Mouse (Mus musculus) limb, embryonic 10.5 days (tissue): ENCODE results near the gene Gm11114. TPM values are rescaled to one million over a fixed set of nuclear protein-coding genes. Genes with fewer than 3 reads are reported as not detected.
A peak's percentile ranks its signal among the peaks of the same experiment; 100 is the strongest.

ENCODE experiments used
- DNase-seq: peaks from one replicate; pipeline ENCODE4 v3.0.0-alpha.2; 2017; ENCODE audit warnings: low spot score
- H3K27ac ChIP-seq: fragments of 300-500 bp; sonication (generic); 2 replicates; pipeline ENCODE4 v1.5.1; 2016; ENCODE audit warnings: mild to moderate bottlenecking
- H3K27me3 ChIP-seq: fragments of 300-500 bp; sonication (generic); 2 replicates; pipeline ENCODE4 v1.6.1; 2016; ENCODE audit warnings: low read depth, mild to moderate bottlenecking; ENCODE audit not compliant: poor library complexity, severe bottlenecking
- H3K36me3 ChIP-seq: fragments of 300-500 bp; sonication (generic); 2 replicates; pipeline ENCODE4 v1.6.1; 2016; ENCODE audit warnings: mild to moderate bottlenecking, moderate library complexity
- H3K4me1 ChIP-seq: fragments of 300-500 bp; sonication (generic); 2 replicates; pipeline ENCODE4 v1.6.1; 2016
- H3K4me3 ChIP-seq: fragments of 300-500 bp; sonication (generic); 2 replicates; pipeline ENCODE4 v1.5.1; 2016; ENCODE audit warnings: mild to moderate bottlenecking, moderate library complexity
- H3K9me3 ChIP-seq: fragments of 300-500 bp; sonication (generic); replicated peaks from 2 replicates; pipeline ENCODE4 v1.6.1; 2016; ENCODE audit warnings: mild to moderate bottlenecking
- WGBS: fragments of 180-500 bp; shearing (Covaris S2); methylation state at CpG from one replicate; pipeline ENCODE4 v1.1.7; 2016; 5-methylcytosine and 5-hydroxymethylcytosine counted together
- polyA plus RNA-seq: library from polyadenylated mRNA; unstranded; fragments of >200 nt; fragmentation: Nextera tagmentation; extraction: Ambion mirVana; gene quantifications from 2 replicates; pipeline ENCODE4 v1.2.1, GENCODE M21; 2016

Gm11114 gene
- polyA plus RNA-seq, 1 experiment from 2014 or later = not detected

- peak overlapping the region; percentile 76 for H3K4me3 ChIP-seq
- peaks cover 36% of the 10 kb centered on the region for H3K27me3 ChIP-seq
- WGBS = 2% methylated on average over 16 of the region's 16 CpGs
- peak; percentile 92 for DNase-seq
- H3K9me3 ChIP-seq = no peaks in the 10 kb centered on the region
- H3K4me1 ChIP-seq = peaks cover 25% of the 10 kb centered on the region
- no peaks in the 10 kb centered on the region for H3K36me3 ChIP-seq
- H3K27ac ChIP-seq = 0 out of 2 replicates have a peak overlapping the region, but pooled peaks have one; percentile 42
Measured at GRCm38 (mm10) chr9:85328259-85328658, 15.7 kb downstream of the Gm11114 start.

GRCm38 (mm10) chr9:85331521-85331920 is 18.9 kb downstream of the Gm11114 start:
- Histone ChIP-seq H3K27ac (no peak overlapping the region), H3K27me3 (peaks cover 12% of the 10 kb centered on the region), H3K4me3 (no peak overlapping the region), H3K36me3 (no peaks in the 10 kb centered on the region), H3K9me3 (no peaks in the 10 kb centered on the region), H3K4me1 (peaks cover 19% of the 10 kb centered on the region)
- 95% methylated on average over 2 of the region's 2 CpGs for WGBS
- no peak for DNase-seq

GRCm38 (mm10) chr9:85336046-85336445 is 23.5 kb downstream of the Gm11114 start:
- DNase-seq = no peak
- 91% methylated on average over 7 of the region's 7 CpGs for WGBS
- H3K36me3 ChIP-seq = no peaks in the 10 kb centered on the region
- no peak overlapping the region for H3K4me3 ChIP-seq
- H3K27me3 ChIP-seq = no peaks in the 10 kb centered on the region
- no peaks in the 10 kb centered on the region for H3K9me3 ChIP-seq
- H3K27ac ChIP-seq = no peak overlapping the region
- H3K4me1 ChIP-seq = no peaks in the 10 kb centered on the region

- H3K36me3 ChIP-seq = no peaks in the 10 kb centered on the region
- DNase-seq = no peak
- H3K9me3 ChIP-seq = no peaks in the 10 kb centered on the region
- H3K27me3 ChIP-seq = no peaks in the 10 kb centered on the region
- no peaks in the 10 kb centered on the region; the same call in 1 of the 2 replicates for H3K4me1 ChIP-seq
- H3K27ac ChIP-seq = no peak overlapping the region
- WGBS = 77% methylated on average over 3 of the region's 3 CpGs
- H3K4me3 ChIP-seq = no peak overlapping the region
Measured at GRCm38 (mm10) chr9:85340303-85340702, 27.7 kb downstream of the Gm11114 start.

- H3K36me3 ChIP-seq = no peaks in the 10 kb centered on the region
- no peak overlapping the region for H3K27ac ChIP-seq
- H3K4me1 ChIP-seq = no peaks in the 10 kb centered on the region; the same call in 1 of the 2 replicates
- H3K4me3 ChIP-seq = no peak overlapping the region
- no peaks in the 10 kb centered on the region for H3K27me3 ChIP-seq
- no peak for DNase-seq
- WGBS = 89% methylated on average over 8 of the region's 8 CpGs
- no peaks in the 10 kb centered on the region for H3K9me3 ChIP-seq
Measured at GRCm38 (mm10) chr9:85342892-85343785, 30.6 kb downstream of the Gm11114 start.

GRCm38 (mm10) chr9:85347823-85348523 is 35.4 kb downstream of the Gm11114 start:
- H3K36me3 ChIP-seq = no peaks in the 10 kb centered on the region
- H3K27me3 ChIP-seq = no peaks in the 10 kb centered on the region
- no peak for DNase-seq
- H3K9me3 ChIP-seq = no peaks in the 10 kb centered on the region
- no peaks in the 10 kb centered on the region for H3K4me1 ChIP-seq
- no peak overlapping the region for H3K4me3 ChIP-seq
- WGBS = 84% methylated on average over 10 of the region's 10 CpGs
- H3K27ac ChIP-seq = no peak overlapping the region

- Histone ChIP-seq H3K27me3 (no peaks in the 10 kb centered on the region), H3K9me3 (no peaks in the 10 kb centered on the region), H3K4me1 (no peaks in the 10 kb centered on the region), H3K4me3 (no peak overlapping the region), H3K36me3 (no peaks in the 10 kb centered on the region), H3K27ac (no peak overlapping the region)
- WGBS = 86% methylated on average over 5 of the region's 5 CpGs
- no peak for DNase-seq
Measured at GRCm38 (mm10) chr9:85355559-85355958, 43.0 kb downstream of the Gm11114 start.

GRCm38 (mm10) chr9:85357154-85357860 is 44.7 kb downstream of the Gm11114 start:
- Histone ChIP-seq H3K36me3 (no peaks in the 10 kb centered on the region), H3K4me3 (no peak overlapping the region), H3K27me3 (no peaks in the 10 kb centered on the region), H3K9me3 (no peaks in the 10 kb centered on the region), H3K4me1 (no peaks in the 10 kb centered on the region), H3K27ac (no peak overlapping the region)
- 89% methylated on average over 7 of the region's 7 CpGs for WGBS
- DNase-seq = no peak

Other genes starting within 250 kb of the Gm11114 start
- 1.3 and 1.6 TPM in 2 replicates for gene Tent5a, start 14.6 kb downstream of the Gm11114 start, polyA plus RNA-seq